Mouse (Mus musculus): ENCODE measurements around the gene Kdf1. TPM values are rescaled to one million over a fixed set of nuclear protein-coding genes. Genes with fewer than 3 reads are reported as not detected.

Kdf1 gene
- polyA plus RNA-seq, 1 experiment from 2014 or later: 11.6 TPM

DNA sequence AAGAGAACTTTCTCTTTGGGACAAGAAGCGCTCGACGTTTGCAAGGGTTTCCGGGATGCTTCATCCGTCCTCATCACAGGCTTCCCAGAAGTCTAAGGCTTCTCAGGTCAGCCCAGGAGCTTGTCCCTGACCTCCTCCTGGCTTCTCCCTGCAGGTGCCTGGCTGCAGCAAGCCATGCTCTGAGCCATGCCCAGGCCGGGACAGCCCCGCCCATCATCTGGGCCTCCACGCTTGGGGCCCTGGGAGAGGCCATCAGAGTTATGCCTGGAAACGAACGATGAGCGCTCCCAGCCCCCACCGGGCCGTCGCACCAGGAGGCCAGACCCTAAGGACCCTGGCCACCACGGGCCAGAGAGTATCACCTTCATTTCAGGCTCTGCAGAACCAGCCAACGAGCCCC is 9.0 kb downstream of the Kdf1 start:
- Histone ChIP-seq H3K36me3 (ENCODE audit: control insufficient read depth, insufficient read depth, low read length) (peaks cover 52% of the 10 kb centered on the region), H3K27ac (replicated peaks; ENCODE audit: low read depth, low read length) (no peak overlapping the region), H3K4me1 (ENCODE audit: control insufficient read depth, insufficient read depth, low read length) (no peaks in the 10 kb centered on the region), H3K9ac (ENCODE audit: low read depth, low read length) (no peak overlapping the region), H3K27me3 (replicated peaks; ENCODE audit: control insufficient read depth, insufficient read depth, low read length) (no peaks in the 10 kb centered on the region), H3K4me2 (ENCODE audit: low read depth, low read length) (no peak overlapping the region), H3K9me3 (ENCODE audit: control insufficient read depth, low read length) (0 out of 2 replicates have a peak, but pooled peaks cover 5% of the 10 kb centered on the region), H3K4me3 (ENCODE audit: low read depth, low read length) (no peak overlapping the region)
- WGBS: 72% methylated on average over 11 of the region's 16 CpGs
- DNase-seq (ENCODE audit: low spot score) (no peak), ATAC-seq (ENCODE audit: low read depth) (no peak)

GRCm38 (mm10) chr4:133532777-133533176 is 14.0 kb downstream of the Kdf1 start:
- Histone ChIP-seq H3K4me3 (ENCODE audit: low read depth, low read length) (no peak overlapping the region), H3K4me2 (ENCODE audit: low read depth, low read length) (no peak overlapping the region), H3K36me3 (ENCODE audit: control insufficient read depth, insufficient read depth, low read length) (peaks cover 97% of the 10 kb centered on the region), H3K9me3 (ENCODE audit: control insufficient read depth, low read length) (no peaks in the 10 kb centered on the region), H3K9ac (ENCODE audit: low read depth, low read length) (no peak overlapping the region), H3K4me1 (ENCODE audit: control insufficient read depth, insufficient read depth, low read length) (no peaks in the 10 kb centered on the region), H3K27me3 (replicated peaks; ENCODE audit: control insufficient read depth, insufficient read depth, low read length) (no peaks in the 10 kb centered on the region), H3K27ac (replicated peaks; ENCODE audit: low read depth, low read length) (no peak overlapping the region)
- DNase-seq (ENCODE audit: low spot score) (no peak), ATAC-seq (ENCODE audit: low read depth) (no peak)
- WGBS: 93% methylated on average over 3 of the region's 3 CpGs

GRCm38 (mm10) chr4:133536081-133536480 is 17.3 kb downstream of the Kdf1 start:
- H3K4me3 ChIP-seq (ENCODE audit: low read depth, low read length): no peak overlapping the region

DNA sequence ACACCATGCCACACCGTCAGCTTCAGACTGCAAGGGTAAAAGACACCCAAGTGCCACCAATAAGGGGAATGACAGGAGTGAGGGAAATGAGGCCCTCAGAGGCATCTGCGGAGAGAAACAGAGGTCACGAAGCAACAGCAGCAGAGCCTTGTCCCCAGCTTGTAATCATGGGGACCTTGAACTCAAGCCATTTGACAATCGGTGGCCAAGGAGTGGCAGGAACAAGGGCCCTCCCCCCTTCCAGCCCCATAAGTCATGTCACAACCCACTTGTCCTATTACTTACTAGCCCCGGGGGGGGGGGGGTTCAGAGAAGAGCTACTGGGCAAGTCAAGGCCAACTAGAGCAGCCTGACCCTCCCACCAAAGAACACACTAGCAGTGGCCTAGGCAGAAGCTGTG is 17.9 kb downstream of the Kdf1 start:
- WGBS: 92% methylated on average over 5 of the region's 5 CpGs
- Histone ChIP-seq H3K4me3 (ENCODE audit: low read depth, low read length) (no peak overlapping the region), H3K9me3 (ENCODE audit: control insufficient read depth, low read length) (no peaks in the 10 kb centered on the region), H3K4me2 (ENCODE audit: low read depth, low read length) (no peak overlapping the region), H3K9ac (ENCODE audit: low read depth, low read length) (no peak overlapping the region), H3K27ac (replicated peaks; ENCODE audit: low read depth, low read length) (no peak overlapping the region), H3K27me3 (replicated peaks; ENCODE audit: control insufficient read depth, insufficient read depth, low read length) (no peaks in the 10 kb centered on the region), H3K36me3 (ENCODE audit: control insufficient read depth, insufficient read depth, low read length) (peaks cover 94% of the 10 kb centered on the region), H3K4me1 (ENCODE audit: control insufficient read depth, insufficient read depth, low read length) (no peaks in the 10 kb centered on the region)
- DNase-seq (ENCODE audit: low spot score) (no peak), ATAC-seq (ENCODE audit: low read depth) (no peak)

More at GRCm38 (mm10) chr4:133536081-133536480, 17.3 kb downstream of the Kdf1 start:
- H3K9me3 ChIP-seq (ENCODE audit: control insufficient read depth, low read length): no peaks in the 10 kb centered on the region
- H3K4me2 ChIP-seq (ENCODE audit: low read depth, low read length): no peak overlapping the region
- ATAC-seq (ENCODE audit: low read depth) (no peak), DNase-seq (ENCODE audit: low spot score) (no peak)
- H3K27me3 ChIP-seq (replicated peaks; ENCODE audit: control insufficient read depth, insufficient read depth, low read length): no peaks in the 10 kb centered on the region
- H3K9ac ChIP-seq (ENCODE audit: low read depth, low read length): no peak overlapping the region
- H3K27ac ChIP-seq (replicated peaks; ENCODE audit: low read depth, low read length): no peak overlapping the region
- H3K4me1 ChIP-seq (ENCODE audit: control insufficient read depth, insufficient read depth, low read length): no peaks in the 10 kb centered on the region
- WGBS: 83% methylated on average over 3 of the region's 3 CpGs
- H3K36me3 ChIP-seq (ENCODE audit: control insufficient read depth, insufficient read depth, low read length): peaks cover 94% of the 10 kb centered on the region

DNA sequence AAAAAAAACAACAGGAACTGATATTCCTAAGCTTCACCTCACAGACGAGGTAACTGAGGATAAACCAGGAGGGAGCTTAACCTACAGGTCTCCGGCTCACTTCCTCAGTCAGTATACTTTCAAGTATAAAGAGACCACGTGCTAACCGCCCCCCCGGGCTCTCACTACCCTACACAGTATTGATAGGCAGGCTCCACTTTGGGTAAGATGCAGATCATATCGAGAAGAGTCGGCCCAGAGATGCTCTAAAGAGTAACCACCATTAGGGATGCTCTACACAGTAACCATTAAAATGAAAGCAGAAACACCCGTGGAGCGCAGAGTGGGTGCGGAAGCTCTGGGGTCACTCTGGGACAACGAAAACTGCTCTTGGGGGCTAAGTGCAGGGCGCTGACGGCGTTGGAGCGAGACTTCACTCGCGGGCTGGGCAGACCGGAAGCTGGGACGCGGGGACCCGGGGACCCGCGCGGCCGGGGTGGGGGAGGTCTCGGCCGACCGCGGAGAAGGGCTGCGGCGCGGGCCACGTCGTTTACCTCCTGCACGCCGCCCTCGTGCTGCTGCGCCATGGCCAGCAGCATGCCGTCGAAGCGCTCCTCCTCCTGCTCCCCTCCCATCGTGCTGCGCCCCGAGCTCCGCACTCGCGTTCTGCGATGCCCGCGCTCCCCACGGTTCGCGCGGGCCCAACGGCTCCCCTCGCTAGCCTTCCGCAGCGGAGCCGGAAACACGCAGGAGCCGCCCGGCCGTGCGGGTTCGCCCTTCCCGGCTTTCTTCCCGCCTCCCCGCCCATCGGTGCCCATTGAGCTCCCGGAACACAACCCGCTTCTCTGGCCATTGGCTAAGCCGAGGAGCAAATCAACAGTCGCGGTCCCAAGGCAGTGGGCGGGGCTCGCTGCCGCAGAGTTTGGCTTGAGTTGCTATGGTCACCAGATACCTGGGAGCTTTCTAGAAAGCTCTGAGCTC is 26.8 kb downstream of the Kdf1 start, which contains the start of gene Nudc:
Gene Nudc (minus strand): TSS at position 725 of the 960 bp plus-strand sequence.
- peaks cover 24% of the 10 kb centered on the region for H3K36me3 ChIP-seq (ENCODE audit: control insufficient read depth, insufficient read depth, low read length)
- no peaks in the 10 kb centered on the region for H3K27me3 ChIP-seq (replicated peaks; ENCODE audit: control insufficient read depth, insufficient read depth, low read length)
- H3K4me3 ChIP-seq (ENCODE audit: low read depth, low read length): peak within 1 kb of the TSS; percentile 85
- ATAC-seq (ENCODE audit: low read depth) (peak; percentile 99), DNase-seq (ENCODE audit: low spot score) (peak; percentile 99)
- peaks cover 11% of the 10 kb centered on the region; the same call in 1 of the 2 replicates for H3K4me1 ChIP-seq (ENCODE audit: control insufficient read depth, insufficient read depth, low read length)
- 0% methylated on average over 38 of the region's 77 CpGs for WGBS
- H3K27ac ChIP-seq (replicated peaks; ENCODE audit: low read depth, low read length): peak within 1 kb of the TSS; percentile 80
- no peaks in the 10 kb centered on the region for H3K9me3 ChIP-seq (ENCODE audit: control insufficient read depth, low read length)
- H3K4me2 ChIP-seq (ENCODE audit: low read depth, low read length): peak within 1 kb of the TSS; percentile 91
- H3K9ac ChIP-seq (ENCODE audit: low read depth, low read length): peak within 1 kb of the TSS; percentile 91

DNA sequence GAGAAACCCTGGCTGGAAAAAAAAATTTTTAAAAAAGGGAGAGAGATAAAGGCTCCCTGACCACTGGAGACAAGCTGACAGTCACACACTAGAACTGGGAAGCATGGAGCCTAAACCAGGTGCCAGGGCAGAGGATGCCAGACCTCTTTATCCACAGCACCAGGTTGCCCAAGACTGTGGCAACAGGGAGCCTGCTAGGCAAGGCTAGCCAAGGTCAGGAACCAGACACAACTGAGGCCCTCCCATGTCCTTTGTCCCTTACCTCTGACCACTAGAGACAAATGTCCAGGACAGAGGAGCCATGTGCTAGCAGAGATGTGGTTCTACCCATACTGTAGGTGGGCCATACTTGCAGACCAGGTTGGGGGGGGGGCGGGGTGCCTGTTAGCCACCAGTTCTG is 33.3 kb downstream of the Kdf1 start:
- DNase-seq (ENCODE audit: low spot score): no peak
- Histone ChIP-seq H3K4me2 (ENCODE audit: low read depth, low read length) (no peak overlapping the region), H3K27ac (replicated peaks; ENCODE audit: low read depth, low read length) (no peak overlapping the region), H3K9ac (ENCODE audit: low read depth, low read length) (no peak overlapping the region), H3K9me3 (ENCODE audit: control insufficient read depth, low read length) (no peaks in the 10 kb centered on the region), H3K4me1 (ENCODE audit: control insufficient read depth, insufficient read depth, low read length) (no peaks in the 10 kb centered on the region), H3K27me3 (replicated peaks; ENCODE audit: control insufficient read depth, insufficient read depth, low read length) (no peaks in the 10 kb centered on the region), H3K4me3 (ENCODE audit: low read depth, low read length) (no peak overlapping the region), H3K36me3 (ENCODE audit: control insufficient read depth, insufficient read depth, low read length) (no peaks in the 10 kb centered on the region)
- ATAC-seq (ENCODE audit: low read depth): no peak
- 100% methylated on average over 1 of the region's 1 CpGs for WGBS

DNA sequence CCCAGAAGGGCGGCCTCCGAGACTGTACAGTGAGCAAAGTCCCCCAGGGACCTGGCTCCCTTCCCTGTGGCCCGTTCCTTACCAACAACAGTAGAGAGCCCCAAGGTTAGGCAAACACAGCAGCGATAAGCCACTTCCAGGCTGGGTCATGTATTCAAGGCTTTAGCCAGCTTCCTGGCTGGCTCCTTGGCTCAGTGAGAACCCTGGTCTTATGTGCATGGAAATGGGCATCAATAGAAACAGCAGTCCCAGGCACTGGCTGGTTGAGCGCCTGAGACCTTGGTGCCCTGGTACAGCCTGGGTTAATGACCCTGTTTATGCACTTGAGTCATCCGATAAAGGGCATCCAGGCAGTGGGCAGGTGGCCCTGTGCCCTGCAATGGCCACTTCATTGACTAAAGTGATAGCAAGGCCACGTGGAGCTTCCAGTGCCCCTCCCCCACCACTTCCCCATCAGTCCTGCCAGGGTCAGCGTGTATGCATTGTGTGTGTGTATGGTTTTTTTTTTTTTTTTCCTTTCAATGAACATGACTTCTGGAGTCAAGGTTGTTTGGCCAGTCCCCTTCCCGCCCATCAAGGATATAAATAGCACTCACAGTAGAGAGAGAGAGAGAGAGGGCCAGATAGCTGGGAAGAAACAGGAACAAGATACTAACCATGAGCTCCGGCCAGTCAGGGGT is 34.1 kb downstream of the Kdf1 start, which contains the start of gene Nr0b2:
Gene Nr0b2 (plus strand): TSS at position 609 of the 680 bp plus-strand sequence.
- no peaks in the 10 kb centered on the region for H3K9me3 ChIP-seq (ENCODE audit: control insufficient read depth, low read length)
- no peak within 1 kb of the TSS for H3K27ac ChIP-seq (replicated peaks; ENCODE audit: low read depth, low read length)
- no peaks in the 10 kb centered on the region for H3K36me3 ChIP-seq (ENCODE audit: control insufficient read depth, insufficient read depth, low read length)
- 63% methylated on average over 10 of the region's 10 CpGs for WGBS
- DNase-seq (ENCODE audit: low spot score) (no peak), ATAC-seq (ENCODE audit: low read depth) (no peak)
- no peak within 1 kb of the TSS for H3K4me2 ChIP-seq (ENCODE audit: low read depth, low read length)
- no peak within 1 kb of the TSS for H3K9ac ChIP-seq (ENCODE audit: low read depth, low read length)
- no peak within 1 kb of the TSS for H3K4me3 ChIP-seq (ENCODE audit: low read depth, low read length)
- H3K27me3 ChIP-seq (replicated peaks; ENCODE audit: control insufficient read depth, insufficient read depth, low read length): no peaks in the 10 kb centered on the region
- H3K4me1 ChIP-seq (ENCODE audit: control insufficient read depth, insufficient read depth, low read length): no peaks in the 10 kb centered on the region

DNA sequence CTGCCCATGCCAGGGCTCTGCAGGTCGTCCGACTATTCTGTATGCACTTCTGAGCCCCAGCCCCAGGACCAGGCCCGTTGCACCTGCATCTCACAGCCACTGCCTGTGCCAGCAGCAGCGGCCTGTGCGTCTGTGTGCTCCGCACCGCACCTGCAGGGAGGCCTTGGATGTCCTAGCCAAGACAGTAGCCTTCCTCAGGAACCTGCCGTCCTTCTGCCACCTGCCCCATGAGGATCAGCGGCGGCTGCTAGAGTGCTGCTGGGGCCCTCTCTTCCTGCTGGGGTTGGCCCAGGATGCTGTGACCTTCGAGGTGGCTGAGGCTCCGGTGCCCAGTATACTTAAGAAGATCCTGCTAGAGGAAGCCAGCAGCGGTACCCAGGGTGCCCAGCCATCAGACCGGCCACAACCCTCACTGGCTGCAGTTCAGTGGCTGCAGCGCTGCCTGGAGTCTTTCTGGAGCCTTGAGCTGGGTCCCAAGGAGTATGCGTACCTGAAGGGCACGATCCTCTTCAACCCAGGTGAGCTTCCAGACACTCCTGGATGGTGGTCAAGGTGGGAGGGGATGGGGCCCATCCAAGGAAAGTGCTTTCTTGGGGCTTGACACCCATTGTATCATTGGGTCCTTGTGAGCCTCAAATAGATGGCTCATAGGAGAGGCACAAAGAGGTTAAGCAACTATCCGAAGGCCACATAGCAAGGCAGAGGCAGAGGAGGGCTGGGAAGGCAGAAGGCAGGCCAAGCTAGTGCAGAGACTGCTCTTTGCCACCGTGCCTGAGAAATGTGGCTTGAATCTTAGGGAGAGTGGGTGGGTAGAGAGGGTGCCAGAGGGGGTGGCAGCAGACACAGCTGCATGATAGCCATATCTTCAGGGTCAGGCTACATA is 34.9 kb downstream of the Kdf1 start:
- DNase-seq (ENCODE audit: low spot score) (no peak), ATAC-seq (ENCODE audit: low read depth) (no peak)
- H3K27ac ChIP-seq (replicated peaks; ENCODE audit: low read depth, low read length): no peak overlapping the region
- H3K4me3 ChIP-seq (ENCODE audit: low read depth, low read length): no peak overlapping the region
- H3K9ac ChIP-seq (ENCODE audit: low read depth, low read length): no peak overlapping the region
- no peaks in the 10 kb centered on the region for H3K27me3 ChIP-seq (replicated peaks; ENCODE audit: control insufficient read depth, insufficient read depth, low read length)
- no peaks in the 10 kb centered on the region for H3K9me3 ChIP-seq (ENCODE audit: control insufficient read depth, low read length)
- no peak overlapping the region for H3K4me2 ChIP-seq (ENCODE audit: low read depth, low read length)
- no peaks in the 10 kb centered on the region for H3K4me1 ChIP-seq (ENCODE audit: control insufficient read depth, insufficient read depth, low read length)
- 74% methylated on average over 19 of the region's 19 CpGs for WGBS
- no peaks in the 10 kb centered on the region for H3K36me3 ChIP-seq (ENCODE audit: control insufficient read depth, insufficient read depth, low read length)
